Mouse (Mus musculus): ENCODE results near the gene Rps27rt.

- TF ChIP-seq POLR2A (IDR thresholded peaks at IDR 0.05; ENCODE audit: insufficient read depth, low read length) (no peak), CTCF (IDR thresholded peaks at IDR 0.05; ENCODE audit: low read depth, low read length) (no peak)
Observed at GRCm38 (mm10) chr9:114945576-114945975, 37.0 kb downstream of the Rps27rt start.

Data from ES-Bruce4 (cell line).